Mouse (Mus musculus) liver, adult 10 weeks (tissue): ENCODE results near the gene Hgf. TPM values are rescaled to one million over a fixed set of nuclear protein-coding genes. Genes with fewer than 3 reads are reported as not detected.

ENCODE experiments used
- polyA plus RNA-seq: library from polyadenylated mRNA; stranded (reverse); fragments of 350-450 nt; fragmentation: Illumina TruSeq; extraction: RNeasy Lipid Tissue Mini Kit (QIAGEN cat#74804); gene quantifications from one replicate; pipeline ENCODE4 v1.2.3, GENCODE M21; 2014; ENCODE audit warnings: low read depth, low replicate concordance

The Hgf gene
- 9.3 TPM for polyA plus RNA-seq

GRCm38 (mm10) chr5:16553304-16554047 is at the start of gene Hgf:
Gene Hgf (plus strand): TSS chr5:16553495.

Other genes with a start within 250 kb of the Hgf start
- not detected for gene Gm28710, start 238.3 kb downstream of the Hgf start, polyA plus RNA-seq